Mouse (Mus musculus): ENCODE measurements around the gene Crkl.
A peak's percentile ranks its signal among the peaks of the same experiment; 100 is the strongest.

Crkl gene

GRCm38 (mm10) chr16:17530640-17531288, 79.0 kb downstream of the Crkl start, which contains the start of gene Thap7:
Gene Thap7, minus strand, starts transcription at chr16:17531136.
- peak; percentile 100 for DNase-seq

GRCm38 (mm10) chr16:17532271-17532670, 80.5 kb downstream of the Crkl start:
- peak; percentile 83 for DNase-seq

GRCm38 (mm10) chr16:17532676-17533329, 81.0 kb downstream of the Crkl start:
- DNase-seq = peak; percentile 86

GRCm38 (mm10) chr16:17536584-17536983, 84.8 kb downstream of the Crkl start:
- DNase-seq = no peak
